Mouse (Mus musculus) kidney, postnatal 4 days (tissue): Measurements from ENCODE around the gene Prss21.

Experiments used
- DNase-seq, 2 experiments: peaks; one replicate each; pipeline ENCODE4 v3.0.0; 2021; ENCODE audit warnings: mixed read lengths in 2 of 2

Prss21 gene

GRCm38 (mm10) chr17:23867756-23868155, at the start of gene Prss21:
Gene Prss21 (plus strand): TSS chr17:23868056.
- no peak for DNase-seq

DNA sequence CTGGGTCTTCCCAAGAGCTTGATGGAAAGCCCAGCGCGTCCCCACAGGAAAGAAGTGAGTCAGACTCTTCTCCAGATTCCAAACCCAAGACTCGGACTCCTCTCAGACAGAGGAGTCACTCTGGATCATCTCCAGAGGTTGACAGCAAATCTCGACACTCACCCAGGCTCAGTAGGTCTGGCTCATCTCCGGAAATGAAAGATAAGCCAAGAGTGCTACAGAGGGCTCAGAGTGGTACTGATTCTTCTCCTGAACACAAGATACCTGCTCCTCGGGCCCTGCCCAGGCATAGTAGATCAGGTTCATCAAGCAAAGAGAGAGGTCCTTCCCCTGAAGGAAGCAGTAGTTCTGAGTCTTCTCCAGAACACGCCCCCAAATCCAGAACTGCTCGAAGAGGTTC, 49.3 kb upstream of the Prss21 start:
- no peak for DNase-seq

GRCm38 (mm10) chr17:23819235-23819634, 48.6 kb upstream of the Prss21 start:
- DNase-seq = peak in 1 of 2 experiments; percentile 18

DNA sequence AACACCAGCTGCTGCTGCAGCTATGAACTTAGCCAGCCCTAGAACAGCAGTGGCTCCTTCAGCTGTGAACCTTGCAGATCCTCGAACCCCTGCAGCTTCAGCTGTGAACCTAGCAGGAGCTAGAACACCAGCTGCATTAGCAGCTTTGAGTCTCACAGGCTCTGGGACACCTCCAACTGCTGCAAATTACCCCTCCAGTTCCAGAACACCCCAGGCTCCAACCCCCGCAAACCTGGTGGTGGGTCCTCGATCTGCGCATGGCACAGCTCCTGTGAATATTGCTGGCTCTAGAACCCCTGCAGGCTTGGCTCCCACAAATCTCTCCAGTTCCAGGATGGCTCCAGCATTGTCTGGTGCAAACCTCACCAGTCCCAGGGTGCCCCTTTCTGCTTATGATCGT, 47.1 kb upstream of the Prss21 start:
- DNase-seq = no peak

GRCm38 (mm10) chr17:23822094-23822493, 45.8 kb upstream of the Prss21 start:
- DNase-seq = peak in 1 of 2 experiments; percentile 17

- peak in 1 of 2 experiments; percentile 44 for DNase-seq
Observed at GRCm38 (mm10) chr17:23823018-23823417, 44.8 kb upstream of the Prss21 start.

DNA sequence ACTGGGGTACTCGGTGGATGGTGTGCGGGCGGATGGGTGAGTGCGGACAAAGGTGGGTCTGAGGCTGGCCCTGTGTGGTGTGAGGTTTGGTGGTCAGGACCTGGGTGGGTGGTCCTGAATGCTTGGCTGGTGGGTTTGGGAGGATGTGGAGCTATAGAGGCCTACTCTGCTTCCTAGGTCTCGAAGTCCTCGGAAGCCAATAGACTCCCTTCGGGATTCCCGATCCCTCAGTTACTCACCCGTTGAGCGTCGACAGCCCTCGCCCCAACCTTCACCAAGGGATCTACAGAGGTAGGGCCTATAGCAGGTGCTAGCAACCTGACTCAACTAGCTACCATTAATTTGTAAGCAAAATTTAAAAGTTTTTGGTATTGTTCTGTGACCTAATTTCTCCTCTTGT, 44.2 kb upstream of the Prss21 start:
- no peak for DNase-seq

DNA sequence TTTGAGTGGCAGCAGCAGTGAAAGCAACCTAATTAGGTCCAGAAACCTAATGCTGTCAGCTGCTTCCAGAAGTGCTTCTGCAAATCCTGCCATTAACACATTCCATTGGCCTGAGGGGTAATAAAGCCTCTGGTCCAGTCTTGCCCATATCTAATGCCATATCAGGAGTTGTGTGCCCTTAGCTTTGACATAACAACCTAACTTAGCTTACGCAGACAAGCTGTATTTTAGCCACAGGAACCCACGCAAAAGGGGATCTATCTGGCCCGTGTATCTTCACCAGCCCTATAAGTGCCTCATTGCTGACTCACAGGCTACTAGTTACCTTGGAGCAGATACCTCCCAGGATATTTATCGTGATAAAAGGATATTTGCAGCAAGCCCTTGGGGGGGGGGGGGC, 42.3 kb upstream of the Prss21 start:
- no peak for DNase-seq

DNA sequence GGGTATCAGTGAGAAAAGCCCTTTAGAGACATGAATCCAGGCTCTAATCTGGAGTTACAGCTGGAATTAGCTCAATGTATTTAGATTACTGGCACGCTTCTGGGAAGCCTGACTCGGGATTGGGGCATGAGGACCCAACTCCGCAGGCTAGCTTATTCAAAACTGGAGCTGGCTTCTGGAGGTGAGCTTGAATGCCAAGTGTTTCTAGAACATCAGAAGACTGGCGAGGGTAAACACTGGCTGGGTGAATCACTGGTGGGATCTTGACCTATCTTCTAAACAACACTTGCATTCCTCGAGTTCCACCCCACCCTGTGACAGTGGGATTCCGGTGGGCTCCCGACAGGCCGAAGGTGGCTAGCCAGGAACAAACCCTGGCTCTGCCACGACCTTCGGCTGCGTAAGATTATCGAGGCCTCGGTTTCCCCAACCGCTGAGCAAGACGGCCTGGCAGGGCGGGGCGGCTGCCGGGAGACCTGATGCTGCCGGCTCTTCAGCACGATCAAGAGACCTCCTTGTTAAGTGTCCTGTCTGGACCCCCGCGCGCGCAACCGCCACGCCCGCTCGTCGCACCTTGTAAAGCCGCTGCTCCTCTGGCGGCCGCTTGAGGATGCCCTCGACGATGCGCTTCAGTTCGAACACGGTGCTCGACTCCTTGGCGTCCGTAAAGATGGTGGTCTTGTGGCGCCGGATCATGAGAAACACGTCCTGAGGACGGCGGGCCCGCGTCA, 39.4 kb upstream of the Prss21 start:
- peak; percentile 69 to 82 for DNase-seq

- DNase-seq = peak; percentile 88 to 93
Observed at GRCm38 (mm10) chr17:23829064-23829619, 38.7 kb upstream of the Prss21 start, which contains the start of gene Elob. Gene Elob (minus strand): TSS chr17:23829136.

DNA sequence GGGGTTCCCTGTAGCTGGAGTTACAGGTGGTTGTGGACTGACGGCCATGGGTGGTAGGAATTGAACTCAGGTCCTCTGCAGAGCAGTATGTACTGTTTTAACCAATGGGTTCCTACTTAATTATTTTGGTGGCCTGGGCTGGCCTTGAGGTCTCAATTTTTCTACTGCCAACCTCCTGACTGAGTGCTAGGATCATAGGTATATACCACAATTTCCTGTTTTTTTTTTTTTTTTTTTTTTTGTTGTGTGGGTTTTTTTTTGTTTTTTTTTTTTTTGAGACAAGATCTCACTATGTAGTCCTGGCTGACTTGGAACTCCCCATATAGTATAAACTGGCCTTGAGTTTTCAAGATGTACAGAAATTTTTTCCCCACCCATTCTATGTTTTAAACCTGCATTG, 36.7 kb upstream of the Prss21 start:
- no peak for DNase-seq

- no peak for DNase-seq
Observed at GRCm38 (mm10) chr17:23836006-23836575, 31.8 kb upstream of the Prss21 start, which contains the start of gene Prss33. Gene Prss33 (minus strand): TSS chr17:23836056.

- peak; percentile 79 to 81 for DNase-seq
Observed at GRCm38 (mm10) chr17:23841145-23841544, 26.7 kb upstream of the Prss21 start.

- DNase-seq = peak in 1 of 2 experiments; percentile 47
Observed at GRCm38 (mm10) chr17:23843141-23843811, 24.6 kb upstream of the Prss21 start.

DNA sequence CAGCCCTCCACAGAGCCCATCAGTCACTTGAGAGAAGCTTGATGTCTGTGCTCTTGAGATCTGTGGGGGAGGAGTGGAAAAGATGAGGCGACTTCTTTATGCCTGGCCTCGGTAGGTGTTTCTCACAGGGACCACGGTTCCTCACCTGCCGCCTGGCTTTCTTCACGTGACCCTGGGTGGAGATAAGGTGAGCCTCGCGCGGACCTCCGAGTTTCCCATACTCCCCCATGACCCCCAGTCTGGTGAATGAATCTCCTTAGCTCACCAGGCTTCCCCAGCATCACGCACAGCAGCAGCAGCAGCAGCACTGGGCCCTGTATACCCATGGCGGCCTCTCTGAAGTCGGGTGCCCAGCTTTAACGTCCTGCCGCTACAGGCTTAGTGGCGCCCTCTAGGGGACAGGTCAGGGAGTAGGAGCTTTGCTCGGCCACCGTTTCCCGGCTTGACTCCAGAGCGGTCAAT, 24.0 kb upstream of the Prss21 start, which contains the start of the genes Prss32 and Prss41:
Gene Prss32 (plus strand): TSS at position 44 of the 462 bp plus-strand sequence.
Gene Prss41 (minus strand): TSS at position 361 of the 462 bp plus-strand sequence.
- DNase-seq = peak; percentile 75 to 80

GRCm38 (mm10) chr17:23850028-23850427, 17.8 kb upstream of the Prss21 start:
- DNase-seq = no peak

DNA sequence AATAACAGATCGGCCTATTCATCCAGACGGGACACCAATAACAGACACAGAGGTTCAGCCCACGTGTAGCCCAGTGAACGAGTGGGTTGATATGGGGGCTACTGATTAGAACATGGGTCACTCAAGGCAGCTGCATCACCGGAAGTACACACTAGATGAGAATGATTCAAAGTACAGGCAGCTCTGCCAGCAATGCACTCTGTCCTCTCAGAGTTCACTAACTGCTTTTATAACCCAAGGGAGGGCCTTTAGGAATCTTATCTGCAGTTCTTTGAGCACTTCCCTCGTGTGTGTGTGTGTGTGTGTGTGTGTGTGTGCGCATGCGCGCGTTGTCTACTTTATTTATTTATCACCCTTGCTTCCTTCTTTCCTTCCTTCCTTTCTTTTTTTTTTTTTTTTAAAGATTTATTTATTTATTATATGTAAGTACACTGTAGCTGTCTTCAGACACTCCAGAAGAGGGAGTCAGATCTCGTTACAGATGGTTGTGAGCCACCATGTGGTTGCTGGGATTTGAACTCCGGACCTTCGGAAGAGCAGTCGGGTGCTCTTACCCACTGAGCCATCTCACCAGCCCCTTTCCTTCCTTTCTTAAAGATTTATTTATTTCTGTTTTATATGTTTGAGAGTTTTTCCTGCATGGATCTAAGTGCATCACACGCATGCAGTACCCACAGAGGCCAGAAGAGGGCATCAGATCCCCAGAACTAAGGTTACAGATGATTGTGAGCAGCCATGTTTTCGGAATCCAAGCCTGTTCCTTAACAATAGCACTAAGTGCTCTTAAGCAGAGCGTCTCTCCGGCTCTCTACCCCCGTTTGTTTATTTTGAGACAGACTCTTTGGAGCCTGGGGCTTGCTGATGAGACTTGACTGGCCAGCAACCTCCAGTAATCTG, 16.8 kb upstream of the Prss21 start:
- peak; percentile 86 to 87 for DNase-seq

DNA sequence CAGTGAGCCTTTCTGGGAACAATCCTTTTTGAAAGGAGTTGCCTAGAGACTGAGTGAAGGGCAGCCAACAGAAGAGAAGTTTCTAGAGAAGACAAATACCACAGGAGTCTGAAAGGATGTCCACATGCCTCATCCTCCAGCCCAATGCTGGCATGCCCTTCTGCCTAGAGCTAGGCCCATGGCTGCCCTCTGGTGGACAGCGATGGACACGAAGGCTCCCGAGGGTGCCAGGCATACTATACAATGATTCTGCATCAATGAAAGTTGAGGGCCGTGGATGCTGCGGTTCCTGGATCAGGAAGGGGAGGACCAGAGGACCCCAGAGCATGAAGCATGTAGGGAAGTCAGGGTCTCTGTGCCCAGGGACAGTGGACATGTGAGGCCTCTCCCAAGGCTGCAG, 14.6 kb upstream of the Prss21 start:
- peak; percentile 83 to 85 for DNase-seq

DNA sequence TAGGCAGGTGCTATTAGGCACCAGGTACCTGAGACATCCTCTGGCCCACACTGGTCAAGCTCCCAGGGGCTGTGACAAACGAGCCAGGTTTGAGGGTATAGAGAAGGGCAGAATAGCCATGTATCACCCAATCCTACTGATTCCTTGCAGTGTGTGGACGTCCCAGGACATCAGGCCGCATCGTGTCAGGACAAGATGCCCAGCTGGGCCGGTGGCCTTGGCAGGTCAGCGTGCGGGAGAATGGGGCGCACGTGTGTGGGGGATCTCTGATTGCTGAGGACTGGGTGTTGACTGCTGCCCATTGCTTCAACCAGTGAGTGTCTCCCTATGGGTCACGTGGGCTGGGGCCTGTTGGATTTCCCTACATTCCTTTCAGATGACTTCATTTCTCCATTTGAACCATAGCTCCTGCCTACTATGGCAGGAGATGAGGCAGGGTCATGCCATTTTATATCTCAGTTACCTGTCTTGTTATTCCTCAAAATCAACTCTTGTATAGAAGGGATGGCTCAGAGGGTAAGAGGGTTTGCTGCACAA, 13.6 kb upstream of the Prss21 start:
- DNase-seq = no peak

GRCm38 (mm10) chr17:23857193-23857592, 10.7 kb upstream of the Prss21 start:
- DNase-seq = peak in 1 of 2 experiments; percentile 32

DNA sequence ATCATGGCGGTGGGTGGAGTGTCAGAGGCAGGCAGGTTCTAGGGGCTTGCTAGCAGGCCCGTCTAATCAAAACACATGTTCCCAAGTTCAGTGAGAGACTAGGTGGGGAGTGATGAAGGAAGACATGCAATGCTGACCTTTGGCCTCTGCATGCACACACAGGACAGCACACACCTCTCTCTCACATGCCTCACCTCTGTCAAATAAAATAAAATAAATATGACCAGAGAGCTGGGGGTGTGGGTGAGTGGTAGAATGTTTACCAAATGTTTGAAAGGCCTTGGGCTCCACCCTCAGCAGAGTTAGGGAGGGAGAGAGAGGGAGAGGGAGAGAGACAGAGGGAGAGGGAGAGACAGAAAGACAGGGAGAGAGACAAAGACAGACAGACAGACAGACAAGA, 9.9 kb upstream of the Prss21 start:
- no peak for DNase-seq

- peak in 1 of 2 experiments; percentile 16 for DNase-seq
Observed at GRCm38 (mm10) chr17:23862926-23863325, 4.9 kb upstream of the Prss21 start.
